Mouse (Mus musculus): ENCODE measurements at regions not wholly inside any gene's neighbourhood (a gene's known extent, or its start where the extent isn't known, plus 50 kb on each side); places are given as distances from the start of the nearest gene placed in this dataset.
"Not testable (repeated sequence)": the region's sequence is repeated elsewhere in the genome, so short reads cannot be mapped to it uniquely, and the experiment has no call there.

GRCm38 (mm10) chr10:118618251-118618650, 177.4 kb downstream of the Ifng start:
- H3K9me3 ChIP-seq (ENCODE audit: control insufficient read depth, low read length); H3K27ac ChIP-seq; DNase-seq (ENCODE audit: low spot score); H3K9ac ChIP-seq; H3K36me3 ChIP-seq (replicated peaks; ENCODE audit: control insufficient read depth, insufficient read depth); H3K4me3 ChIP-seq (replicated peaks; ENCODE audit: low read length); ATAC-seq (ENCODE audit: low FRiP score); H3K4me2 ChIP-seq (replicated peaks); H3K4me1 ChIP-seq (replicated peaks; ENCODE audit: control insufficient read depth, insufficient read depth, low read length); H3K27me3 ChIP-seq (ENCODE audit: control insufficient read depth, insufficient read depth, low read length): not testable (repeated sequence)
- WGBS = 97% methylated on average over 4 of the region's 4 CpGs

- no peak overlapping the region for H3K27ac ChIP-seq
- H3K4me3 ChIP-seq (replicated peaks; ENCODE audit: low read length) = no peak overlapping the region
- DNase-seq (ENCODE audit: low spot score) (no peak), ATAC-seq (ENCODE audit: low FRiP score) (no peak)
- H3K27me3 ChIP-seq (ENCODE audit: control insufficient read depth, insufficient read depth, low read length) = no peaks in the 10 kb centered on the region
- 88% methylated on average over 10 of the region's 10 CpGs for WGBS
- H3K4me2 ChIP-seq (replicated peaks) = no peak overlapping the region
- no peaks in the 10 kb centered on the region for H3K4me1 ChIP-seq (replicated peaks; ENCODE audit: control insufficient read depth, insufficient read depth, low read length)
- no peaks in the 10 kb centered on the region for H3K36me3 ChIP-seq (replicated peaks; ENCODE audit: control insufficient read depth, insufficient read depth)
- no peak overlapping the region for H3K9ac ChIP-seq
- no peaks in the 10 kb centered on the region for H3K9me3 ChIP-seq (ENCODE audit: control insufficient read depth, low read length)
Observed at GRCm38 (mm10) chr10:118618766-118619600, 178.1 kb downstream of the Ifng start.

GRCm38 (mm10) chr10:118619601-118620000, 178.8 kb downstream of the Ifng start:
- H3K27ac ChIP-seq = no peak overlapping the region
- no peaks in the 10 kb centered on the region for H3K9me3 ChIP-seq (ENCODE audit: control insufficient read depth, low read length)
- 63% methylated on average over 1 of the region's 1 CpGs for WGBS
- no peak overlapping the region for H3K9ac ChIP-seq
- no peak for ATAC-seq (ENCODE audit: low FRiP score)
- no peak for DNase-seq (ENCODE audit: low spot score)
- H3K36me3 ChIP-seq (replicated peaks; ENCODE audit: control insufficient read depth, insufficient read depth) = no peaks in the 10 kb centered on the region
- no peaks in the 10 kb centered on the region for H3K4me1 ChIP-seq (replicated peaks; ENCODE audit: control insufficient read depth, insufficient read depth, low read length)
- H3K27me3 ChIP-seq (ENCODE audit: control insufficient read depth, insufficient read depth, low read length) = no peaks in the 10 kb centered on the region
- H3K4me3 ChIP-seq (replicated peaks; ENCODE audit: low read length) = no peak overlapping the region
- H3K4me2 ChIP-seq (replicated peaks) = no peak overlapping the region

GRCm38 (mm10) chr10:118620611-118621010, 179.8 kb downstream of the Ifng start:
- no peak overlapping the region for H3K27ac ChIP-seq
- DNase-seq (ENCODE audit: low spot score) (no peak), ATAC-seq (ENCODE audit: low FRiP score) (no peak)
- no peaks in the 10 kb centered on the region for H3K36me3 ChIP-seq (replicated peaks; ENCODE audit: control insufficient read depth, insufficient read depth)
- H3K4me3 ChIP-seq (replicated peaks; ENCODE audit: low read length) = no peak overlapping the region
- H3K27me3 ChIP-seq (ENCODE audit: control insufficient read depth, insufficient read depth, low read length) = no peaks in the 10 kb centered on the region
- H3K9ac ChIP-seq = no peak overlapping the region
- H3K4me1 ChIP-seq (replicated peaks; ENCODE audit: control insufficient read depth, insufficient read depth, low read length) = no peaks in the 10 kb centered on the region
- H3K4me2 ChIP-seq (replicated peaks) = no peak overlapping the region
- no peaks in the 10 kb centered on the region for H3K9me3 ChIP-seq (ENCODE audit: control insufficient read depth, low read length)

GRCm38 (mm10) chr10:118621546-118621945, 180.7 kb downstream of the Ifng start:
- 87% methylated on average over 4 of the region's 4 CpGs for WGBS
- ATAC-seq (ENCODE audit: low FRiP score) = no peak
- no peak overlapping the region for H3K9ac ChIP-seq

GRCm38 (mm10) chr10:118622131-118622530, 181.3 kb downstream of the Ifng start:
- DNase-seq (ENCODE audit: low spot score) (no peak), ATAC-seq (ENCODE audit: low FRiP score) (no peak)
- no peaks in the 10 kb centered on the region for H3K9me3 ChIP-seq (ENCODE audit: control insufficient read depth, low read length)
- no peak overlapping the region for H3K27ac ChIP-seq
- H3K36me3 ChIP-seq (replicated peaks; ENCODE audit: control insufficient read depth, insufficient read depth) = no peaks in the 10 kb centered on the region
- WGBS = 73% methylated on average over 6 of the region's 6 CpGs
- H3K27me3 ChIP-seq (ENCODE audit: control insufficient read depth, insufficient read depth, low read length) = no peaks in the 10 kb centered on the region
- no peak overlapping the region for H3K9ac ChIP-seq
- no peaks in the 10 kb centered on the region for H3K4me1 ChIP-seq (replicated peaks; ENCODE audit: control insufficient read depth, insufficient read depth, low read length)
- H3K4me3 ChIP-seq (replicated peaks; ENCODE audit: low read length) = no peak overlapping the region
- no peak overlapping the region for H3K4me2 ChIP-seq (replicated peaks)

More at GRCm38 (mm10) chr10:118621546-118621945, 180.7 kb downstream of the Ifng start:
- Histone ChIP-seq H3K36me3 (replicated peaks; ENCODE audit: control insufficient read depth, insufficient read depth) (no peaks in the 10 kb centered on the region), H3K4me3 (replicated peaks; ENCODE audit: low read length) (no peak overlapping the region), H3K27ac (no peak overlapping the region), H3K4me1 (replicated peaks; ENCODE audit: control insufficient read depth, insufficient read depth, low read length) (no peaks in the 10 kb centered on the region), H3K27me3 (ENCODE audit: control insufficient read depth, insufficient read depth, low read length) (no peaks in the 10 kb centered on the region), H3K4me2 (replicated peaks) (no peak overlapping the region), H3K9me3 (ENCODE audit: control insufficient read depth, low read length) (no peaks in the 10 kb centered on the region)
- DNase-seq (ENCODE audit: low spot score) = no peak

- Histone ChIP-seq H3K27me3 (ENCODE audit: control insufficient read depth, insufficient read depth, low read length) (no peaks in the 10 kb centered on the region), H3K4me3 (replicated peaks; ENCODE audit: low read length) (no peak overlapping the region), H3K9me3 (ENCODE audit: control insufficient read depth, low read length) (no peaks in the 10 kb centered on the region), H3K4me2 (replicated peaks) (no peak overlapping the region), H3K9ac (no peak overlapping the region), H3K27ac (no peak overlapping the region), H3K4me1 (replicated peaks; ENCODE audit: control insufficient read depth, insufficient read depth, low read length) (no peaks in the 10 kb centered on the region), H3K36me3 (replicated peaks; ENCODE audit: control insufficient read depth, insufficient read depth) (no peaks in the 10 kb centered on the region)
- 81% methylated on average over 2 of the region's 2 CpGs for WGBS
- ATAC-seq (ENCODE audit: low FRiP score) (no peak), DNase-seq (ENCODE audit: low spot score) (no peak)
Observed at GRCm38 (mm10) chr10:118622916-118623315, 182.1 kb downstream of the Ifng start.

- Histone ChIP-seq H3K4me2 (replicated peaks) (no peak overlapping the region), H3K9me3 (ENCODE audit: control insufficient read depth, low read length) (no peaks in the 10 kb centered on the region), H3K36me3 (replicated peaks; ENCODE audit: control insufficient read depth, insufficient read depth) (no peaks in the 10 kb centered on the region), H3K4me1 (replicated peaks; ENCODE audit: control insufficient read depth, insufficient read depth, low read length) (no peaks in the 10 kb centered on the region), H3K27me3 (ENCODE audit: control insufficient read depth, insufficient read depth, low read length) (no peaks in the 10 kb centered on the region), H3K9ac (no peak overlapping the region), H3K27ac (no peak overlapping the region), H3K4me3 (replicated peaks; ENCODE audit: low read length) (no peak overlapping the region)
- 90% methylated on average over 7 of the region's 7 CpGs for WGBS
- no peak for ATAC-seq (ENCODE audit: low FRiP score)
- no peak for DNase-seq (ENCODE audit: low spot score)
Observed at GRCm38 (mm10) chr10:118624368-118624767, 183.5 kb downstream of the Ifng start.

GRCm38 (mm10) chr10:118628000-118628399, 187.2 kb downstream of the Ifng start:
- Histone ChIP-seq H3K4me2 (replicated peaks) (no peak overlapping the region), H3K9me3 (ENCODE audit: control insufficient read depth, low read length) (no peaks in the 10 kb centered on the region), H3K4me3 (replicated peaks; ENCODE audit: low read length) (no peak overlapping the region), H3K9ac (no peak overlapping the region), H3K27me3 (ENCODE audit: control insufficient read depth, insufficient read depth, low read length) (no peaks in the 10 kb centered on the region), H3K36me3 (replicated peaks; ENCODE audit: control insufficient read depth, insufficient read depth) (no peaks in the 10 kb centered on the region), H3K4me1 (replicated peaks; ENCODE audit: control insufficient read depth, insufficient read depth, low read length) (no peaks in the 10 kb centered on the region), H3K27ac (no peak overlapping the region)
- DNase-seq (ENCODE audit: low spot score) (no peak), ATAC-seq (ENCODE audit: low FRiP score) (no peak)
- 92% methylated on average over 6 of the region's 6 CpGs for WGBS

All from hindbrain, embryonic 14.5 days (tissue).